16 mouse cellular contexts compared by ENCODE assay signal in the genomic region with DNA sequence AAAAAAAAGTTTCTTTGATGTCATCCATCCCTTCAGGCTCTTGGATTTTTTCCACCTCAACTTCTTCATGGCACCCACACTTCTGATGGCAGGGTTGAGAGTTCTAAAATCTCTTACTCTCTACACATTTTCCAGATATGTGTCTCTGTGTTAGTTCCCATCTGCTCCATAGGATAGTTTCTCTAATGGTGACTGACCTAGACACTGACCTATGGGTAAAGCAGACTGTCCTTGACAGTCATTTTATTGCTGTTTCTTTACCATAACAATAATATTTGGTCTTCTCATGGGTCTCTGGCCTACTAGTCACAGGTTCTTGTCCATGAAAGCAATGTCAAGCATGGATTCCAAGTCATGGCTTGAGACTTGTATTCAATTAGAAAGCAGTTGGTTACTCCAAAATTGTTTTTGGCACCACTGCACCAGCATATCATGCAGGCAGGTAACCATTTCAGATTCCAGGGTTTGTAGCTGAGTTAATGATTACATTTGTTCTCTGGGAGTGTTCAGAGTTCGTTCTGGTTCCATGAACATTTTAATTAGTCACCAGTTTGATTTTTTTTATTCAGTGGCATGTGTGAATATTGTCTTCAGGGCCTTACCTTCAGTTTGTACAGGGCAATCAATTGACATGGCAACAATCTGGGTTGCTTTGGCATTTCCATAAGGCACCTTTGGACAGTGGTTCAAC.
"Had no signal": no experiment of that assay in that cellular context is flagged by ENCODE, and none has a peak within 500 bp of the region (broad histone marks: within the 10 kb centered on the region; RNA-seq: fewer than 3 reads in every experiment).

No protein-coding gene starts in this region.

- H3K27me3 ChIP-seq: liver, embryonic 13.5 days; lung, embryonic 15.5 days; megakaryocyte, embryonic 14.5 days; midbrain, embryonic 15.5 days; neural tube, embryonic 12.5 days had no signal

- H3K9me3 ChIP-seq: limb, embryonic 10.5 days; liver, embryonic 13.5 days; lung, embryonic 15.5 days; megakaryocyte, embryonic 14.5 days; midbrain, embryonic 15.5 days; neural tube, embryonic 12.5 days had no signal

- ATAC-seq: intestine, postnatal 0 days; liver, postnatal 0 days; midbrain, embryonic 15.5 days had no signal

- H3K9ac ChIP-seq: liver, embryonic 13.5 days; liver, postnatal 0 days; lung, embryonic 15.5 days; midbrain, embryonic 15.5 days; neural tube, embryonic 12.5 days had no signal

- H3K4me2 ChIP-seq: liver, embryonic 13.5 days; lung, embryonic 15.5 days; midbrain, embryonic 11.5 days; midbrain, embryonic 15.5 days; neural tube, embryonic 12.5 days had no signal

- H3K4me3 ChIP-seq: left cerebral cortex, adult 2 months; limb, embryonic 10.5 days; liver, embryonic 13.5 days; lung, embryonic 15.5 days; megakaryocyte, embryonic 14.5 days; midbrain, embryonic 15.5 days; neural tube, embryonic 12.5 days had no signal

- DNase-seq: liver, embryonic 13.5 days; liver, postnatal 0 days; lung, postnatal 14 days; right cerebral cortex, postnatal 4 days; spleen, adult 18-20 months; thymus, adult 18-20 months; thymus, postnatal 14 days had no signal

- H3K4me1 ChIP-seq: limb, embryonic 10.5 days; liver, embryonic 13.5 days; lung, embryonic 15.5 days; megakaryocyte, embryonic 14.5 days; midbrain, embryonic 15.5 days; neural tube, embryonic 12.5 days had no signal

- H3K27ac ChIP-seq: left cerebral cortex, adult 2 months; limb, embryonic 10.5 days; liver, embryonic 13.5 days; lung, embryonic 15.5 days; macrophage; midbrain, embryonic 15.5 days; neural tube, embryonic 12.5 days had no signal

- H3K36me3 ChIP-seq: limb, embryonic 10.5 days; liver, embryonic 13.5 days; lung, embryonic 15.5 days; midbrain, embryonic 15.5 days; neural tube, embryonic 12.5 days had no signal
